In the genomic region with DNA sequence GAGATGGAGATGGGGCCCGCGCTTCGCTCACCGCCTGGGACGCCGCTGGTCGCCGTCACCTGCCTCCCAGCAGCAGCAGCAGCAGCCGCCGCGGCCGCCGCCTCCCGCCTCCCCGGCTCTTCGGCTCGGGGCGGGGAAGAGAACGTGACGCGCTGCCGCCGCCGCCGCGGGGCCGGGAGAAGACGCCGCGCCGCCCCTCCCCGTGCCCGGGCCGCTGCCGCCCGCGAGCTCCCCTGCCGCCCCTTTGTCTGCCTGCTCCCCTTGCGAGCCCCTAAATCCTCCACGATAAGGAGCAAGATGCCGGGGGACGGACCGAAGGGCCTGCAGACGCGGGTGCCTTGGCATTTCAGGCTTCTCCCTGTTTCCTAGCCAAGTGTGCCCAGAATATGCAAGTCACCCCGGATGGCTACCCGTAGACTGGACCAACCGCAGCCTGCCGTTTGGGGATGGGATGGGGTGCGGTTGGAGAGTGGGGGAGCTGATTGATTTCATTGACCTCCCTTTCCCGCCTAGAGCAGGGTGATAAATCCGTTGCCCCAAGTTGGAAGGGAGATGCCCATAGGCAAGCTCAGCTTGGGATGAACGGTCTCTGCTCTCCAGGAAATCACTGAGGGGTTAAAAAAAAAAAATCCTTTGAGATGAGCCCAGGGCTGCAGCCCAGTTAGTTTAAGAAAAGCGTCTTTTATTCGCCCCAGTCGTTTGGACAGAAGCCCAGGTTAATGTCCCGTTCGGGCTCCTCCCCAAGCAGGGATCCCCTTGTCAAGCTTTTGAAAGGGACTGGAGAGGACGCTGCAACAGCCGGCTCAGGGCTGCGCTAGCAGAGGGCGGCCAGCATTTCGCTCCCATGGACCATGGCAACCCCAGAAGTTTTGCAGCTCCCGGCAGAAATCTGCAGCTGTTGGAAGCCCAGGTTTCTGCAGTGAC, we compare ENCODE assay signal across 8 mouse cellular contexts. TPM values are rescaled to one million over a fixed set of nuclear protein-coding genes. Genes with fewer than 3 reads are reported as not detected.
DNase-seq lines count a peak whose midpoint lies in the region; ATAC-seq and TF ChIP-seq lines count a peak whose summit lies in the region.

Clip1 (minus strand) TSS at position 398 of the 924 bp plus-strand sequence.

- WGBS in hindbrain, embryonic 10.5 days: under 1% methylated on average over 63 of the region's 64 CpGs
- WGBS in lung, postnatal 0 days: 2% methylated on average over 29 of the region's 64 CpGs

- no peaks in the 10 kb centered on the region for H3K9me3 ChIP-seq in hindbrain, embryonic 10.5 days
- H3K9me3 ChIP-seq in lung, postnatal 0 days (ENCODE audit: low read length): no peaks in the 10 kb centered on the region

- no peak for TF ChIP-seq EP300 in lung, postnatal 0 days (IDR thresholded peaks at IDR 0.05)

- peak within 1 kb of the TSS; percentile 87 for H3K9ac ChIP-seq in lung, postnatal 0 days (replicated peaks; ENCODE audit: low read depth)

- H3K36me3 ChIP-seq in hindbrain, embryonic 10.5 days: no peaks in the 10 kb centered on the region
- no peaks in the 10 kb centered on the region for H3K36me3 ChIP-seq in lung, postnatal 0 days (ENCODE audit: insufficient read depth, low read length)

- no peaks in the 10 kb centered on the region for H3K27me3 ChIP-seq in hindbrain, embryonic 10.5 days (ENCODE audit: insufficient read depth, poor library complexity, severe bottlenecking)
- H3K27me3 ChIP-seq in lung, postnatal 0 days (replicated peaks; ENCODE audit: insufficient read depth, low read length): no peaks in the 10 kb centered on the region

- DNase-seq in cerebellum, postnatal 14 days: peak; percentile 72 to 80
- DNase-seq in frontal cortex, postnatal 14 days (ENCODE audit: low spot score in 2 of 2): peak; percentile 48 to 62
- DNase-seq in hindbrain, embryonic 10.5 days (ENCODE audit: low spot score): peak; percentile 79
- peak; percentile 71 to 80 for DNase-seq in layer of hippocampus, postnatal 10 days (ENCODE audit: low spot score in 2 of 2)
- peak; percentile 83 for DNase-seq in lung, postnatal 0 days (ENCODE audit: low spot score)
- DNase-seq in ovary, postnatal 10 days (ENCODE audit: low spot score): peak; percentile 46
- DNase-seq in urinary bladder, adult 2 months (ENCODE audit: low spot score): peak; percentile 74

- peak within 1 kb of the TSS; percentile 98 for H3K4me3 ChIP-seq in hindbrain, embryonic 10.5 days
- H3K4me3 ChIP-seq in lung, postnatal 0 days (ENCODE audit: low read depth, low read length): peak within 1 kb of the TSS; percentile 90

- peak; percentile 10; the same call in 1 of the 2 replicates for TF ChIP-seq CTCF in lung, postnatal 0 days (IDR thresholded peaks at IDR 0.05)

- H3K4me2 ChIP-seq in lung, postnatal 0 days (replicated peaks; ENCODE audit: low read depth, low read length): peak within 1 kb of the TSS; percentile 81

- H3K27ac ChIP-seq in hindbrain, embryonic 10.5 days: peak within 1 kb of the TSS; percentile 100
- H3K27ac ChIP-seq in lung, postnatal 0 days (ENCODE audit: low read length): peak within 1 kb of the TSS; percentile 96

- peak; percentile 50 for ATAC-seq in activated CD4-positive, CD25-positive, alpha-beta regulatory T cell, adult 4 months
- peak; percentile 81 for ATAC-seq in lung, postnatal 0 days

- peaks cover 37% of the 10 kb centered on the region for H3K4me1 ChIP-seq in hindbrain, embryonic 10.5 days (replicated peaks)
- peaks cover 18% of the 10 kb centered on the region; the same call in 1 of the 2 replicates for H3K4me1 ChIP-seq in lung, postnatal 0 days (ENCODE audit: insufficient read depth, low read depth, low read length)

RNA-seq across cellular contexts. Expression of gene Clip1, which starts in this region (rescaled TPM):
- 10 to 100 TPM; 43.3 to 49.8 TPM for polyA plus RNA-seq in activated CD4-positive, CD25-positive, alpha-beta regulatory T cell, adult 4 months (2017; shearing (Covaris generic))
- 44.4 and 52.0 TPM in 2 replicates for polyA plus RNA-seq in hindbrain, embryonic 10.5 days (2016; fragmentation: Nextera tagmentation; extraction: Ambion mirVana)
- 100 to 1,000 TPM; 119 to 121 TPM for total RNA-seq in layer of hippocampus, postnatal 10 days (2021)
- polyA plus RNA-seq in lung, postnatal 0 days (2015; fragmentation: Nextera tagmentation; extraction: Ambion mirVana): 38.0 and 43.7 TPM in 2 replicates
- 50.5 and 57.5 TPM in 2 replicates for polyA plus RNA-seq in urinary bladder, adult 2 months (2012; rRNA removed)

Comparison
In these comparisons a context has a peak if more than half of its experiments do, and no peak if none do; other contexts are left out.
1. Peak in every context shown above with its lines: DNase-seq, ATAC-seq, H3K4me3 ChIP-seq and H3K27ac ChIP-seq.